Mouse (Mus musculus) lung, embryonic 15.5 days (tissue): Measurements from ENCODE around the gene Cntnap2. TPM values are rescaled to one million over a fixed set of nuclear protein-coding genes. Genes with fewer than 3 reads are reported as not detected.

Experiments used
- ATAC-seq: fragments of 200-750 bp; cut with Nextera tagmentation; 2 replicates; pipeline ENCODE4 v1.8.0; 2017; ENCODE audit warnings: moderate number of reproducible peaks, borderline replicate concordance; ENCODE audit not compliant: low FRiP score, low TSS enrichment; ENCODE audit errors: extremely low read depth
- H3K27ac ChIP-seq: fragments of 300-500 bp; sonication (generic); 2 replicates; pipeline ENCODE4 v1.5.1; 2015; ENCODE audit warnings: moderate library complexity, mild to moderate bottlenecking, inconsistent platforms
- H3K27me3 ChIP-seq: fragments of 300-500 bp; sonication (generic); 2 replicates; pipeline ENCODE4 v1.6.1; 2015; ENCODE audit warnings: inconsistent platforms
- H3K36me3 ChIP-seq: fragments of 300-500 bp; sonication (generic); 2 replicates; pipeline ENCODE4 v1.6.1; 2015; ENCODE audit warnings: inconsistent platforms
- H3K4me1 ChIP-seq: fragments of 300-500 bp; sonication (generic); 2 replicates; pipeline ENCODE4 v1.6.1; 2015; ENCODE audit warnings: inconsistent platforms
- H3K4me2 ChIP-seq: fragments of 300-500 bp; sonication (generic); 2 replicates; pipeline ENCODE4 v1.6.1; 2015; ENCODE audit warnings: inconsistent platforms, mild to moderate bottlenecking, moderate library complexity
- H3K4me3 ChIP-seq: fragments of 300-500 bp; sonication (generic); 2 replicates; pipeline ENCODE4 v1.5.1; 2015; ENCODE audit warnings: mild to moderate bottlenecking, inconsistent platforms
- H3K9ac ChIP-seq: fragments of 300-500 bp; sonication (generic); 2 replicates; pipeline ENCODE4 v1.6.1; 2015; ENCODE audit warnings: inconsistent platforms
- H3K9me3 ChIP-seq: fragments of 300-500 bp; sonication (generic); 2 replicates; pipeline ENCODE4 v1.6.1; 2016; ENCODE audit warnings: inconsistent platforms
- WGBS: fragments of 180-500 bp; shearing (Covaris S2); methylation state at CpG from one replicate; pipeline ENCODE4 v1.1.7; 2015; 5-methylcytosine and 5-hydroxymethylcytosine counted together
- polyA plus RNA-seq: library from polyadenylated mRNA; unstranded; fragments of >200 nt; fragmentation: Nextera tagmentation; extraction: Ambion mirVana; gene quantifications from 2 replicates; pipeline ENCODE4 v1.2.1, GENCODE M21; 2015

Gene Cntnap2
- polyA plus RNA-seq: 1.0 and 1.3 TPM in 2 replicates

DNA sequence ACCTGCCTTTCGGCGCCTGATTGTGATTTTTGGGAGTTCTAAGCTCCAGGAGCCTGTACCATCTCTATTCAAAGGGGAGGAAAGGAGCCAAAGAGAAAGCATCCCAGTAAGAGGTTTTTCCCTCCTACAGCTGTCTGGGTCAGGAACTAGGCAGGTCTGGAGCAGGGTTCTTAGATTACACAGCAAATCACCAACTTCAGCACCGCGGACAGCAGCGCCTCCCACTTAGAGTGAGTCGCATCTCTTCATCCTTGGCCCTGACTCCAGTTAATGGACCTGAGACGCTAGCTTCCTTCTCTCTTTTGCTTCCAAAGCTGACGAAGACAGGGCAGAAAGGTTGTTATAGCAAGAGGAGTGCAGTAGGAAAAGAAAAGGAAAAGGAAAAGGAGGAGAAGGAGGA, at the start of gene Cntnap2:
Cntnap2 (plus strand) TSS at position 267 of the 400 bp plus-strand sequence.
- no peak within 1 kb of the TSS for H3K4me3 ChIP-seq
- no peaks in the 10 kb centered on the region for H3K4me1 ChIP-seq
- ATAC-seq: no peak
- WGBS: 14% methylated on average over 8 of the region's 8 CpGs
- H3K9ac ChIP-seq: no peak within 1 kb of the TSS
- H3K9me3 ChIP-seq: no peaks in the 10 kb centered on the region
- no peak within 1 kb of the TSS for H3K27ac ChIP-seq
- H3K27me3 ChIP-seq: peaks cover 9% of the 10 kb centered on the region; the same call in 1 of the 2 replicates
- H3K36me3 ChIP-seq: no peaks in the 10 kb centered on the region
- H3K4me2 ChIP-seq: no peak within 1 kb of the TSS

DNA sequence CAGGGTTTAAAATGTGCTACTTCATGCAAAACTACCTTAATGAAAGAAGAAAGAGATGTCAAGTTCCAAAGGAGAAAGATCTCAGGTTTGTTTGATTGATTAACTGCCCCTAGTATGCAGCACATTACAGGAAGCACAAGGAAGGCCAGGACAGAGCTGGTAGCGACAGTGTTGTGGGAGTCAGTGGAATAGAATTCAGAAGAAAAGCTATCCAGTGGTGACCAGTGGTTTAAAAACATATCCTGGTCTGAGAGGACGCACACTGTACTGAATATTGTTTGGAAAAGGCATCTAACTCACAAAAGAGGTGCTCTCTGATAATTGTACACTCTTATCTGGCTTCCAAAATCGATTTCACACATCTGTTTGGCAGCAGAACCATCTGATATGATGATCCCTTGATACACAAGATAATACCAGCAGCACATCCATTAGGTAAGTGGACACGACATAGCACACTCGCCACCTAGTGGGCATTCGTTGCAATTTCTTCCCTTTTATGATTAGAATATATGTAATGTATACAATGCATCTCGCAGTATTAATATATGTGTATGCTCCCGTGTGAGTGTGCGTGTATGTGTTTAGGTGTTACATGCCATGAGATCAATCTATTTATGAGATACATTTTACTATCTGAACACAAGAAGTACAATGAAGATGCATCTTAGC, 33.0 kb upstream of the Cntnap2 start:
- H3K4me2 ChIP-seq: no peak overlapping the region
- no peaks in the 10 kb centered on the region for H3K36me3 ChIP-seq
- no peaks in the 10 kb centered on the region for H3K9me3 ChIP-seq
- no peak overlapping the region for H3K4me3 ChIP-seq
- no peaks in the 10 kb centered on the region for H3K27me3 ChIP-seq
- no peak for ATAC-seq
- 19% methylated on average over 9 of the region's 9 CpGs for WGBS
- no peak overlapping the region for H3K27ac ChIP-seq
- no peaks in the 10 kb centered on the region for H3K4me1 ChIP-seq
- H3K9ac ChIP-seq: no peak overlapping the region

DNA sequence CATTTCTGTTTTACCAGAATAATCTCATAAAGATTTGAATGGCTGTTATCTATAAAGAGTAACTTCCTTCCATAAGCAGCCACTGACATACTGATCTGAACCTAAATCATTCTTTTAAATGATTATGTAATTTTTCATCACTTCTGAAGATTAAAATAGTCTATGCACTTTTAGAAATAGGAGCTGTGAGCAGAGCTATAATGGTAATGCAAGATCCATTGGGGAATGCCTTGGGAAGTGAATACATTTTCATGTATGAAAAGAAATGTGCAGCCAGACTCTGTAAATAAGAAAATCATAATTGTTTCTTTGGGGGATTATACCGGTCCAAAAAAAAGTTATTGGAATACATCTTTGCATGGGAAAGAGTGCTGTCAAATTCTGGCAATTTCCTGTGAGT, 19.7 kb upstream of the Cntnap2 start:
- WGBS: 61% methylated on average over 1 of the region's 1 CpGs

DNA sequence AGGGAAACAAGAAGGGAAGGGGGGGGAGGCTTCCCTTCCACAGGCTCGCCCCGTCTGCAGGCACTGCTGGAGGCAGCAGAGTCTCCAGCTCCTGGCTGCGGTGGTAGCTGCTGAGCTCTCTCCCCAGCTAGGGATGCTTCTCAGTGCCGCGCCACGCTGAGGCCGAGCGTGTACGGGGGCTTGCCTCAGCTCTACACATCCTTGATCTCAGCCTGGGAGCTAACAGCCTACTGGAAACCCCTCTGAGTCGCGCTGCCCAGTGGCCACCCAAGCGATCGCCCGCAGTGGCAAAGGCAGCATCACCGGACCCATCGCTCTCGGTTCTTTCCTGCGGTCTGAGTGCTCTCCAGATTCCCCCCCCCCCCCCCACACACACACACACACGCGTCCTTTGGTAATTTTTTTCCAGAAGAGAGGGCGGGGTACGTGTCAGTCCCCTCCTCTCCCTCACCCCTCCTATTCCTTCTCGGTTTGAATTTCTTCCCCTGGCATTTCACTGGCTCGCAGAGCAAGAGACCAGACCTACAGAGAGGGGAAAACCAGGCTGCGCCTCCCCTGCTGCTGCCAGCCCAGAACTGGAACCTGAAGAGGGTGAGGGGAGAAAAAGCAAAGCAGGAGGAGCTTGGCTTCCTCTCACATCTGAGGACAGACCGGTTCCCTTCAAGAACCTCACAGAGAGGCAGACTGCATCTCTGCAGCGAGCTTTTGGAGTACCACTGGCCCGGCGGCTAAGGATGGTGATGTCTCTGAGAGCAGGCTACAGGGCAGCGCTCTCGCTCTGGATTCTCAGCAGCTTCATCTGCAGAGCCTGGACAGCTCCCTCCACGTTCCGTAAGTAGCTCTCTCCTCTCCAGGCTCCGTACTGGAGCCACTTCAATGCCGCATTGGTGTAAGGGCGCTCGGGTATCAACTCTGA, 657 bp downstream of the Cntnap2 start:
- WGBS: 6% methylated on average over 37 of the region's 37 CpGs
- no peaks in the 10 kb centered on the region for H3K4me1 ChIP-seq
- ATAC-seq: peak; percentile 57
- H3K27me3 ChIP-seq: peaks cover 9% of the 10 kb centered on the region; the same call in 1 of the 2 replicates
- H3K36me3 ChIP-seq: no peaks in the 10 kb centered on the region
- no peak overlapping the region for H3K27ac ChIP-seq
- H3K9me3 ChIP-seq: no peaks in the 10 kb centered on the region
- no peak overlapping the region for H3K4me2 ChIP-seq
- H3K4me3 ChIP-seq: no peak overlapping the region
- no peak overlapping the region for H3K9ac ChIP-seq

More for the DNA sequence above, 19.7 kb upstream of the Cntnap2 start:
- H3K36me3 ChIP-seq: no peaks in the 10 kb centered on the region
- no peaks in the 10 kb centered on the region for H3K9me3 ChIP-seq
- H3K4me2 ChIP-seq: no peak overlapping the region
- ATAC-seq: no peak
- H3K4me3 ChIP-seq: no peak overlapping the region
- no peak overlapping the region for H3K9ac ChIP-seq
- H3K27ac ChIP-seq: no peak overlapping the region
- no peaks in the 10 kb centered on the region for H3K4me1 ChIP-seq
- no peaks in the 10 kb centered on the region for H3K27me3 ChIP-seq

DNA sequence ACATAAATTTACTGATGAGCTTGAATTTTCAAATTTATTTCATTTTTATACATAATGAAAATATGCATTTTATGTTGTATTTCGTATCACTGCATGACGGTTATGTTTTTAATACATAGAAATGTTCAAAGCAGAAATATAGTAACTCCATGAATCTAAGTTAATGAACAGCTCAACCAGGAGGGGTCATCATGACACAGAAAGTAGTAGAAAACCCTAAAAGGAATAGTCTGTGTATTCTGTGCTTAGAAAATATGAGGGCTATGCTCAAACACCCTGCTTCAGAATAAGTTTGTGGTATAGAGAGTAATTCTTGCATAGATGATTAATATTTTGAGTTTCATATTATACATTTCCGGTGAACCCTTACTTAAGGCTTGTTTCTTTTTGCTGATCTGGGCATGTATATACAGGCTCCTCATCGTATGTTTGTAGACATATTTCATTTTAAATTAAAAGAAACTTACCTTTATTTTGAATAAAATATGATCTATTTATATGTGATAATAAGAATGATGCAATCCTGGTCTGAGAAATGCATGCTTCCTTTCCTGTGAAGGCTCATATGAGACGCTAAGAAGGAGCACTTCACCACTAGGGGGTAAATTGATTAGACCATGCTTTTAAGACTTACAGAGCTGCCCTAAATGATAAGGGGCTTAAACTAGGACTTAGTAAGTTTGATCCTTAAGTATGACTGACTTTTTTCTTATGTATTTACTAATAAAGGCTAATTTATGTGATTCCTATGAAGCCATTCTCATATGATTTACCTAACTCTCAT, 3.2 kb downstream of the Cntnap2 start:
- H3K36me3 ChIP-seq: no peaks in the 10 kb centered on the region
- H3K4me2 ChIP-seq: no peak overlapping the region
- no peaks in the 10 kb centered on the region for H3K4me1 ChIP-seq
- WGBS: 68% methylated on average over 5 of the region's 5 CpGs
- H3K9ac ChIP-seq: no peak overlapping the region
- no peak for ATAC-seq
- H3K27ac ChIP-seq: no peak overlapping the region
- peaks cover 9% of the 10 kb centered on the region; the same call in 1 of the 2 replicates for H3K27me3 ChIP-seq
- no peaks in the 10 kb centered on the region for H3K9me3 ChIP-seq
- H3K4me3 ChIP-seq: no peak overlapping the region

DNA sequence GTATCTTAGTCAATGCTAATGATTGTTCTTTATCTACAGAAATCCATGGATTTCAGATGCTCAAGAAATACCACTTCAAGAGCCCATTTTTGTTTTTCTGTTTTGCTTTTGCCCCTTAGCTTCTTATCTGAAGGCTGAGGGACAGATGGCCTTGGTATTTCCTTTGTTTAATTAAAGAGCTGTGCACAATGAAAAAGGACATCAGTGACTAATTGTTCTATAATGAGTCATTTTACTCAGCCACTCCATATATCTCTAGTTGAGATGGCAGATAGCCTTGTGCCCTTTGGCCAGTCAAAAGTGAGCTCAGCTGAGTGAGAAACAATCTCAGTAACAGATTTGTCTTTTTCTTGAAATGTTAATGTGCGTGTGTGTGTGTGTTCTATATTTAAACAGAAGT, 29.1 kb downstream of the Cntnap2 start:
- ATAC-seq: no peak

DNA sequence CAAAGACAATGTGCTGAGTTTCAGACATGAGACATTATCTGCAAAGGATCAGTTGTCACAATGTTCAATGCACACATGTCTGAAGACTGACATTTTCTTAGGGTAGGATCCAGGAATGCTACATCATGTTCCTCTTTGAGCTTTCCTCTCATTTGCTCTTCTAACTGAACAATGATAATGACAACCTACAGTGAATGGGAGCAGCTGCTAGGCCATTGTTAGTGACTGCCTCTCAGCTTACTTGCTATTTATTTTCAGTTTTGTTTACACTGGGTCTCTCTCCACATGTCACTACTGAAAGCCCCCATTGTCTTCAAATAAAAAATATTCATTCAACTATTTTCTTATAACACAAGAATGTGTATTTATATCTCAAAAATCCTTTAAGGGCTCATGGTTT, 54.5 kb downstream of the Cntnap2 start:
- ATAC-seq: no peak
- no peaks in the 10 kb centered on the region for H3K4me1 ChIP-seq

More for the DNA sequence above, 29.1 kb downstream of the Cntnap2 start:
- Histone ChIP-seq H3K9ac (no peak overlapping the region), H3K4me2 (no peak overlapping the region), H3K27me3 (no peaks in the 10 kb centered on the region), H3K36me3 (no peaks in the 10 kb centered on the region), H3K4me3 (no peak overlapping the region), H3K27ac (no peak overlapping the region), H3K9me3 (no peaks in the 10 kb centered on the region), H3K4me1 (no peaks in the 10 kb centered on the region)
- WGBS: 16% methylated on average over 1 of the region's 1 CpGs

DNA sequence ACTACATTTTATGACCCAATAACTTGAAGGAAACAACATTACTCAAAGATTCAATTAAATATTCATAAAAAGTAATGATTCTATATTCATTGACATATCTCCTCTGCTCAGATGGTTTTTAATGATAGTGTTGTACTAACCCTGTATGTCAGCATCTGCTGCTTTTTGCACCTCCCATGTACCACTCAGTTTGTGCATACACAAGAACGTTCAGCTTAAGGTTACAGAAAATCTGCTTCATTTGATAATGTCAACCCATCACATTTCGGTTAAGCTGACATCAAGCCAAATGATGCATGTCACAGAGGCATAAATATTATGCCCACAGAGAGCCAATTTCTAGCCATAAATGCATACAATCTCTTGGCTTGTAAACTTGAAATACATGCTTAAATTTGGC, 85.7 kb downstream of the Cntnap2 start:
- Histone ChIP-seq H3K4me3 (no peak overlapping the region), H3K4me2 (no peak overlapping the region), H3K4me1 (no peaks in the 10 kb centered on the region), H3K9me3 (no peaks in the 10 kb centered on the region), H3K9ac (no peak overlapping the region), H3K27ac (no peak overlapping the region), H3K27me3 (no peaks in the 10 kb centered on the region), H3K36me3 (no peaks in the 10 kb centered on the region)
- WGBS: 65% methylated on average over 2 of the region's 2 CpGs
- no peak for ATAC-seq

More for the DNA sequence above, 54.5 kb downstream of the Cntnap2 start:
- Histone ChIP-seq H3K4me3 (no peak overlapping the region), H3K9me3 (no peaks in the 10 kb centered on the region), H3K27me3 (no peaks in the 10 kb centered on the region), H3K36me3 (no peaks in the 10 kb centered on the region), H3K9ac (no peak overlapping the region), H3K4me2 (no peak overlapping the region), H3K27ac (no peak overlapping the region)

DNA sequence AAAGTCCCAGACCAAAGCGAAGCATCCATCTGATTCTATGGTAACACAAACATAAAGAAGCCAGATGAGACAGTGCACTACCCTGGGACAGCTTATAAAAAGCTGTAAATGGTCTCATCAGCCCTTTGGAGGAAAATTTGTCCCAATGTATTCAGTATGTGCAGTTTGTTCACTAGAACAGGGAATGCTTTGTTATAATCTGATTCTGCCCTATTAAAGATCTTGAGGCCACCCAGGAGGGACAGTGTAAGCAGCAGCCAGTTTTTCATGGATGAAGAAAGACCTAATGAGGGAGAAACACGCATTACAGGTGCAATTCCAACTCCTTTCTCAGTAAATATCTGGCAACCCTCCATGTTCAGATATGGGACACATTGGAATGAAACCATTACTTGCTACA, 145.9 kb downstream of the Cntnap2 start:
- Histone ChIP-seq H3K9me3 (no peaks in the 10 kb centered on the region), H3K27me3 (no peaks in the 10 kb centered on the region), H3K9ac (no peak overlapping the region), H3K36me3 (no peaks in the 10 kb centered on the region), H3K4me2 (no peak overlapping the region), H3K4me3 (no peak overlapping the region), H3K27ac (no peak overlapping the region), H3K4me1 (no peaks in the 10 kb centered on the region)
- no peak for ATAC-seq
- WGBS: 73% methylated on average over 2 of the region's 2 CpGs

DNA sequence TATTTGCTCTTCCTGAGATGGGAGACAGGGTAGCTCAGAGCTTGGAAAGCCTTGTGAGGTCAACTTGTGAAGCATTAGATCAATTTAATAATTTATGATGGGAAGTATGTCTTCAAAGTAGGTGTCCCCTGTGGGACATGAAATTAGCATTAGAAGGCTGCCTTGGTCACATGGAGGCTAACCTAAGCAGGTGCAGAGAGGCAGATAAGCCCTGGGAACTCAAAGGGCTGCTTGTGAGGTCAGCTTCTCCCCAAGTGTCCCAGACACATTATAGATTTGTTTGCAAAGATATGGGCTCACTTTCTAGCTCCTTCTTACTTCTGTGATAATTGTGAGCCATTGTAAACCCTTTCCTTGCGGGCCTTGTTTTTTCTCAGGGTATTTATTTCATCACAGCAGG, 155.2 kb downstream of the Cntnap2 start:
- Histone ChIP-seq H3K4me2 (no peak overlapping the region), H3K27ac (no peak overlapping the region), H3K9ac (no peak overlapping the region), H3K27me3 (no peaks in the 10 kb centered on the region), H3K36me3 (no peaks in the 10 kb centered on the region), H3K4me1 (no peaks in the 10 kb centered on the region), H3K9me3 (no peaks in the 10 kb centered on the region), H3K4me3 (no peak overlapping the region)
- ATAC-seq: no peak
- WGBS: 44% methylated on average over 1 of the region's 1 CpGs

DNA sequence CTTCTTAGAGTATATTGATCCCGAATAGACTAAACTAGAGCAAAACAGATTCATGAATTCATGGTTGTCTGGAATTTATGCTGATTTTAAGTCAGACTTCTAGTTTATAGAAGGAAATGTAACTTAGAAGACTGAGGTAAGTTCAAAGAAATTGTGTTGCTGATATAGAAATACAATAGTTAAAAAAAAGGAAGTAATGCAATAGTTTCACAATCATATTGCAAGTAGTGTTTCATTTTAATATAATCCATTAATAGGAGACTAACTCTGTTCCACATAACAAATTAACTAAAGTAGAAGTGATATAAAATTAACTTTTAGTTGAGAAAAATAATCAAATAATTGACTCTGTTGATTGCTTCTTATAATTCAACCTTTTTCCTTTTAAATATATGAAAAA, 169.8 kb downstream of the Cntnap2 start:
- Histone ChIP-seq H3K4me3 (no peak overlapping the region), H3K36me3 (no peaks in the 10 kb centered on the region), H3K4me1 (no peaks in the 10 kb centered on the region), H3K27me3 (no peaks in the 10 kb centered on the region), H3K27ac (no peak overlapping the region), H3K4me2 (no peak overlapping the region), H3K9me3 (no peaks in the 10 kb centered on the region), H3K9ac (no peak overlapping the region)
- no peak for ATAC-seq
- WGBS: 88% methylated on average over 1 of the region's 1 CpGs
